Mouse (Mus musculus) heart, adult 18-20 months (tissue): ENCODE data around the gene Abo. TPM values are rescaled to one million over a fixed set of nuclear protein-coding genes. Genes with fewer than 3 reads are reported as not detected.
A peak's percentile ranks its signal among the peaks of the same experiment; 100 is the strongest.
"Not testable (repeated sequence)": the region's sequence is repeated elsewhere in the genome, so short reads cannot be mapped to it uniquely, and the experiment has no call there.

ENCODE experiments used
- DNase-seq, 2 experiments: peaks; one replicate each; pipeline ENCODE4 v3.0.0; 2021 to 2022; ENCODE audit warnings: mixed read lengths in 1 of 2
- long read RNA-seq, 2 experiments: library from polyadenylated mRNA; stranded (forward); transcript quantifications; one replicate each; pipeline ENCODE4 v2.0.0; 2021
- total RNA-seq, 2 experiments: library from RNA; stranded (reverse); gene quantifications; 2 replicates each; pipeline ENCODE4 v1.2.3; 2021

Gene Abo
- total RNA-seq, result not detected
- long read RNA-seq, experiment 1, result 0 reads
- long read RNA-seq, experiment 2, result 0 reads

DNA sequence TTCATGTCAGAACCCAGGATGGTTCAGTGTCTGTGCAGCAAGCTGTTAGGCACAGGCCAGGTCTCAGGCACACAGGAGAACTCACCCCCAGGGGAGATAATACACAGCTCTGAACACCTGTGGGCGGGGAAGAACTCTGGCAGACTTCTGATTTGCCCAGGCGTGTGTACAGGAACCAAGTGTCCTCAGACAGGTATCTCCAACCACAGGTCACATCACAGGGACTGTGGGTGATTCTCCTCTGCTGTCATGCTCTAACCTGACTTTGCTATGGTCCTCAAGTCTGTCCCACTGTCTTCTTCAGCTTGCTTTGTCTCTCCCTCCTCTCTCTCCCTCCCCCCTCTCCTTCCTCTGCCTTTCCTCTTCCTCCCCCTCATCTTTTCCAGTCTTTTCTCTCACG is at the start of gene Abo:
Gene Abo, minus strand, starts transcription at position 101 of the 400 bp plus-strand sequence.
- DNase-seq, result no peak

DNA sequence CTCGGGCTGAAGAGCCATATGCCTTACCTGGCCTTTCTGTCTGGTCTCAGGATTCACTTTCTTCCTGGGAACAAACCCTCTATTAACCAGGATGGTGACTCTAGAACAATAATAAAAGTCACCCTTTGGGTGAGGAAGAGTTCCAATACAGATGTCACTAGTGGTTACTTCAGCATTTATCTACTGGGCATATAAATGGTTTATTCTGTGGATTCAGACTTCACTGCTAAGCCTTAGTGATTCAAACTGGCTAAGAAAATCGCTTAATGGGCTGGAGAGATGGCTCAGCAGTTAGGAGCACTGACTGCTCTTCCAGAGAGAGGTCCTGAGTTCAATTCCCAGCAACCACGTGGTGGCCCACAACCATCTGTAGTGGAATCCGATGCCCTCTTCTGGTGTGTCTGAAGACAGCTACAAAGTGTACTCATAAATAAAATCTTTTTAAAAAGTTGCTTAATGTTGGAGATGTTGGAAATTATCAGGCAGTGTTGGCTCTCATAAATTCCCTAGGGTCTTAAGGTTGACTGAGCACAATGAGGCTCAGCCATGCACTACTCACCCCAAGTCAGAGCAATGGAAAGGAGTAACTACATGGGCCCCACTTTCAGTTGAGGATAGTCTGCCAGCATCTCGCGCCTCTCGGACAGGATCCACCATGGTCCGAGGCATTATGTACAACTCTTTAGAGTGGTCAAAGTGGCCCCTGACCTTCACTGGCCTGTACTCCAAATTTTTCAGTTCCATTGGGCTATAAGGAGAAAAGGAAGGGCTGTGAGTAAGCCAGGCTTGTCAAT is 49.6 kb upstream of the Abo start:
- DNase-seq, result no peak

DNA sequence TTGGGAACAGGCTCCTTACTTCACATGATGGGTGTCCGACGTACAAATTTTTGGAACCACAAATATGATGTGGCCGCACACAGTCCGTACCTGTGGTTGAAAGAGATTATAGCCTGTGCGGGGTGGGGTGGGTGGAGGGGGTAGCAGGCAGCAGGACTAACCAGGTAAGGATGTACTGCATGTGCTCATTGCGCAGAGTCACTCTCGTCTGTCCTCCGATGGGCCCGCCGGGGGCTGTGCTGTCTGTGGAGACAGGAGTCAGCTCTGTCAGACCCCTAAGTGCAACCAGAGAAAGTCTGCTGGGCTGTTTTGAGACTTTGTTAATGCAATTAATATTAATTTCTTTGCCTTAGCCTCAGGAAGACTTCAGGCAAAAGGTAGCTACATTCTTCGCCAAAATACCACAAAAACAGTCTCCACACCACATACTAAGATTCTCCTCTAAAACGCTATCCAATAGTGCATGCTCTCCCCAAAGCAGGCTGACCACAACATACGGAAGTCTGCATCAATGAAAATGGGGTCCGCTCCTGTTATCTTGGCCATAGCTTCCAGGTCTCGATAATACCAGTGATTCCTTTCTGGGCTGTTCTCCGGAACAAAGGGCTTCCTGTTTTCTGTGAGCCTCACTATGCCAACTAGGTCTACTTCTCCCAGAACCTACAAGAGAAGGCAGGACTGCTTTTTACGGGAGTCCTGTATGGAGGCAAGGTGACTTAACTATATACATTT is 48.8 kb upstream of the Abo start:
- DNase-seq, result no peak

DNA sequence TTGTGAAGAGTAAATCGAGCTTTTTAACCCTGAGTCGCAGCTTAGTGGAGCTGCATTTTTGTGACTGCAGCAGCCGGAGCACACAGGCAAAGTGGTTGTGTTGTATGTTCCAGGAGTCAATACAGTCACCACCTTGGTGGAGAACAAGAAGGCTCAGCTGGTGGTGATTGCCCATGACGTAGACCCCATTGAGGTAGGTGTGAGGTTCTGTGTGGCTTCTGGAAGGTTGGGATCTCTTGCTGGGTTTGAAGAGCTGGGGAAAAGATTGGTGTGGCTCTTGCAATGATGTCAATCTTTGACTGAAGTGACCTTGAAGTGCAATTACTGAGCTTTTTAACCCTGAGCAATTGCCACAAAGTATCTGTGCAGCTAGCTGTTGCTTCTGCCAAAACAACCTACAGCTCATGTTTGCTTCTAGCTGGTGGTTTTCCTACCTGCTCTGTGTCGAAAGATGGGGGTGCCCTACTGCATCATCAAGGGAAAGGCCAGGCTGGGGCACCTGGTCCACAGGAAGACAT is 47.5 kb upstream of the Abo start:
- DNase-seq, result no peak

DNA sequence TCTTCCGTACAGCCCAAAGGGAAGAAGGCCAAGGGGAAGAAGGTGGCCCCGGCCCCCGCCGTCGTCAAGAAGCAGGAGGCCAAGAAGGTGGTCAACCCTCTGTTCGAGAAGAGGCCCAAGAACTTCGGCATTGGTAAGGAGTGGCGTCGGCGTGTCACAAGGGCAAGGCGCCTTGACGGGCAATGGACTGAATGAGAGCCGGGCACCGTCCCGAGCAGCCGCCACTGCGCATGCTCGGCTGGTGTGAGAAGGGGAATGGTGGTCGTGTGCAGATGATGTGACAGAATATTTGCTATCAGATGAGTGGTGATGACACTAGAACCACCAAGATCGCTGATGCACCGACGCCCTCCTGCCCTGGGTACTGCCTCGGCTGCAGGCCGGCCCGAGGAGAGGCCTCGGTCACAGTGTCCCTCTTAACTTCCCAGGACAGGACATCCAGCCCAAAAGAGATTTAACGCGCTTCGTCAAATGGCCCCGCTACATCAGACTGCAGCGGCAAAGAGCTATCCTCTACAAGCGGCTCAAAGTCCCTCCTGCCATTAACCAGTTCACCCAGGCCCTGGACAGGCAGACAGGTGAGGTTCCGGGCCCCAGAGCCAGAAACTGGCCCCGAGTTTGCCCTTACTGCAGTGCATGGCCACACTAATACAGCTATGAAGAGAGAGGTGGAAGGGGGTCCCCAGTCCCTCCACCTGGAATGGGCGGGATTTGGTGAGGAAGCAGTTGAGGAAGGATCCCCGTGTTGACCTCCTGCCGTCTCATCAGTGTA is 46.4 kb upstream of the Abo start:
- DNase-seq, result no peak

DNA sequence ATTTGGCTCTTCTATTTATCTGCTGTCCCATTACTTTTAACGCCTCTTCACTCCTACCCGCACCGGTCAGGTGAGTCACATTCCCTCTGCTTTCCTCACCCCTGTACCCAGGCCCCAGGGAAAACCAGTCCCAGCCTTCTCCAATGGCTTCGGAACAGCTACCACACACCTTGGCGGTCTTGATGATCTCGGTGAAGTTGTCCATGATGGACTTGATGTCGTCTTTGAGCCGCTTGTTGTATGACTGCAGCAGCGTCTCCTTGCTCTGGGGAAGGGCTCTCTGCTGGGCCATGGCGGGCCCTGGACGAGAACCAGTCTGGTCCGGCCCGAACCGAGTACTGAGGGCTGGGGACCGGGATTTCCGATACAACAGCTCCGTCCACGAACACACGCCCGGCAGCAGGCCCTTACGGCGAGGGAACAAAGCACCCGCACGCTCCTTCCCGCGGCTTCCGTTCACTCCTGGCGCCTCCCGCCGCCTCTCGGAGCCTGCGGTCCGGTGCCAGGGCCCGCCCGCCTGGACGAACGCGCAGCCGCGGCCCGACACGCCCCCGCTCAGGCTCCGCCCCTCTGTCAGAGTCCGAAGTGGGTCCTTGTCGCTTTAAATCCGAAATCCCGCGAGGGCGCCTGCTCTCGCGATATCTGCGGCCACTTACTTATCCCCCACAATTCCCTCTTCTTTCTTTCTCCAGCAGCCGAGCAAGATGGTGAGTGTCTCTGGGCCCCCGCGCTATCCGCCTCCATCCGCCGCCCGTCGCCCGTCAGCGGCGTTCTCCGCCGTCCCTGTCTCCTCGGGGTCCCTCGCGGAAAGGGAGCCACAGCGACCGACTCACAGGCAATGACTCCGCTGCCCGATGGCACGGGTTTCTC is 45.6 kb upstream of the Abo start, which contains the start of the genes Med22 and Rpl7a:
Gene Med22, minus strand, starts transcription at position 554 of the 870 bp plus-strand sequence.
Gene Rpl7a, plus strand, starts transcription at position 641 of the 870 bp plus-strand sequence.
- DNase-seq, result peak; percentile 99 to 100

DNA sequence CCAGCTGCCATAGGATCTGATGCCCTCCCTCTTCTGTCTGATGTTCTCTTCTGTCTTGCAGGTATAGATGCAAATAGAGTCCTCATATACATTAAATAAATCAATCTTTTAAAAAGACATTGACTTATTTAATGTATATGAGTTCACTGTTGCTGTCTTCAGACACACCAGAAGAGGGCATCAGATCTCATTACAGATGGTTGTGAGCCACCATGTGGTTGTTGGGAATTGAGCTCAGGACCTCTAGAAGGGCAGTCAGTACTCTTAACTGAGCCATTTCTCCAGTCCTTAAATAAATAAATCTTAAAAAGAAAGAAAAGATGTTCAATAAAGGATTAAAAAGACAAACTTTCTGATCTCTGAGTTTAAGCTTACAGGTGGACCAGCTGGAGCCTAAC is 44.6 kb upstream of the Abo start:
- no peak for DNase-seq

DNA sequence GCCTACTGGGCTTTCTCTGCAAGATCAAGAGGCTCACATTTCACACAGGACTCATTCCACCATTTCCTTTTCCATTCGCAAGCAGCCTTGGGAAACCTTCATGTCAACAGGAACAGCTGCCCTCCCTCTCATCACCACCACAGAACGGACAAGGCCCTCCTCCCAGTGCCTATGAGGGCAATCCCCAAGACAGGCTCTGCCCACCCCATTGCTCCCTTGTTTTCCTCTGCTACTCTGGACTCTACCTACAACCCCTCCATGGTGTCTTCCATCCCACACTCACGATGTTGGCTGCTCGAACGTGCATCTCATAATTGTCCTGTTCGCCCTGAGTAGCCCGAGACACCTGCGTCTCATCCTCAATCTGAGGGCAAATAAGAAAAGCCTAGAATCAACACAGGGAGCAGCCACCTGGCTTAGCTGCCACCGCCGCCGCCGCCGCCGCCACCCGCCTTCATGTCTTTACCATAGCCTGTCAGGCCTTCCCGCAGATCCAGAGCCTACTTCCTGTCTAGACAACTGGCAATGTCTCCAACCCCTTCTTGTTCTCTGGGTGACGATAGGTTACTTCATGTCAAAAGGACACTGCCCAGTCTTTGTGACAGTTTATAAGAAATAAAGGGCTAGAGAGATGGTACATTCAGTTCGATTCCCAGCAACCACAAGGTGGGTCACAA is 44.1 kb upstream of the Abo start:
- DNase-seq, result no peak

DNA sequence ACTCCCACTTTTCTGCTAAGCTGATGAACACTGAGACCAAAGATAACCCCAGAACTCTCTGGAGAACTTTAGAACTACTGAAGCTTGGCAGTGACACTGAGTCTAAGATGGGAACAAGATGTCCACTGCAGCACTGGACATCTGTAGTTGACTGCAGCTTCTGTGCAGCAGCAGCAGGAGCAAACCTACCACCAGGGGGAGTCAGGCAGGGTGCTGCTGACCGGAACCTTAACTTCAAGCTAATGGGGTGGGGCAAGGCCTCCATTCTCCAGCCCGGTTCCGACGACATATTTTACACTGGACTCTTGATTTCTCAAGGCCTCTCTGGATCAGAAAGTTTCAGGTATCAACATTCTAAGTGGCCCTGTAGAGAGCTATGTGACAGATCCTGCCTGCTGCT is 42.3 kb upstream of the Abo start:
- peak in 1 of 2 experiments; percentile 49 for DNase-seq

DNA sequence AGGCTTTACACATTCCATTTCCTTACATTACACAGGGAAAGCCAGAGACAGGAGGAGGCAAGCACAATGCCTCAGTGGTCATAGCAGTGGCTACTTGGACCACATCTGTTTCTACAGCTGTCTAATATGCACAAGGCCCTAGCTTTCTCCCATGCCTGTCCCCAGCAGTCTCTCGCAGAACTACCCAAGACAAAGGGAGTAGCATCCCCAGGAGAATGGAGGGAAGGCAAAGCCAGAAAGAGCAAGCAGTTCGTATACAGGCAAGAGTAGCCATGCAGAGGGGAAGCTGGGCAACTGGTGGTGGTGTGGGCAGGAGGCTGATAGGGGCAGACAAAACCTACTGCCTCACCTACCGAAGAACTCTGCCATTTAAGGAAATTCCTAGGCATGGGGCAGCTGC is 41.7 kb upstream of the Abo start:
- no peak for DNase-seq

DNA sequence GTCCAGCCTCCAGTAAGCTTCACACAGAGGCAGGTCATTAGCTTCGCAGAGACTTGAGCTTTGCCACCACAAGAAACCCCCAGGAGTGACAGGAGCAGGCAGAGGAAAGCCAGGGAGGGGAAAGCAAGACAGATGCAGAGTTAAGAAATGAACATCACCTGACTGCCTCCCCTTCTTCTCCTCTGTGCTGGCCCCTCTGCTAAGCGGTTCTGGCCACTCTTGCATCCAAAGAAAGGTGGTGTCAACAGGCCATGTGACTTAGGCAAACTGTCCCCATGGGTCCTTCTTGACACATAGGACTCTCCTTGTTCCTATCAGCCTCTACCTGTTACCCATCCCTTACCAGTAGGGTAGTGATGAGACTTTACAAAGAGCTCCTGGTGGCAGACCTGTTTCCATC is 41.2 kb upstream of the Abo start:
- DNase-seq, result no peak

DNA sequence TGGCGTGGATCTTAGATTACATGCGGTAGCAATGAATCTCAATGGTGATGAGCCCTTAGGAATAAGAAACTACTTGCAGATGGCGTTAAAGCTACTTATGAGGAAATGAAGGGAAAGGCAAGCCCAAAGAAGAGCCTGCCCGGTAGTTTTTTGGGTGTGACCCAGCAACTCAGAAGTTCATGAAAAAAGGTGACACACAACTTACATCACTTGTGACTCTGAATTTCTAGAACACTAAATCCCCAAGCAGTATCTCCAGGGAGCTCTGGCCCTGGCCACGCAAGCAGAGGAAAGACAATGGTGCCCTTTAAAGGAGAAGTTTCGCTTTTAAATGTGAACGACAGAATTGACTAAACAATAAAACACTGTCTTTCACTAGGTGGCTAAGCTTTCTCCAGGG is 38.5 kb upstream of the Abo start:
- DNase-seq, result no peak

DNA sequence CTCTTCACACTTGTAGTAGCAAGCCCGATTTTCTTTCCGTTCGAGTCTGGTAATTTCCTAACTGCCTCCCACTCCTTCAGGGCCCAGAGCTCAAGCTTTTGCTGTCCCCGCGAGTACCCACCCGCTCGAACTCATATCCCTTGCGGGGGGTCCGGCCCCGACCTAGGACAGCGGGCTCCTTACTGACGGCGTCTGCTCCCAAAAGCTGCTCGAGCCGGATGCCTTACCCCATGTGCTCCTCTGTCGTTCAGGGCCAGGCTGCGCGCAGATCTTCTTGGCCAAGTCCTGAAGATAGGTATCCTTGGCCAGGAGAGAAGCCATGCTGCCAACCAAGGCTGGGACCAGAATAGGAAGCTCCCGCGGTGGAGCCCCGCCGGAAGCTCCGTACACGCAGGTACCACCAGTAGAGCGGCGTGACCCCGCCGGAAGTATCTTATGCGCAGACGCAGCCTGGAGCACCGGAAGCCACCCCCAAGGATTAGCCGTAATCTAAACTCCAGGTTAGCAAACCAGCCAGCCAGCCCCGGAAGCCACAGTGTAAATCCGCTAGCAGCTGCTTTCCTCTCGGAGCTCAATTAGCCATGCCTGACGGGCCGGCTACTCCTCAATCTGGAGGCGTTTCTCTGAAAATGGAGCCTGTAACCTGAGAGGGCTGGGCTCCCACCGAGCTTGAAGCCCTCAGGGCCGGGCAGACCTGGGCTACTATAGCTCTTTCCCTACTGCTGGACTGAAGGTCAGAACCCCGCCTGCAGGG is 37.9 kb upstream of the Abo start, which contains the start of gene Surf6:
Gene Surf6, minus strand, starts transcription at position 413 of the 754 bp plus-strand sequence.
- DNase-seq, result peak; percentile 96 to 97

DNA sequence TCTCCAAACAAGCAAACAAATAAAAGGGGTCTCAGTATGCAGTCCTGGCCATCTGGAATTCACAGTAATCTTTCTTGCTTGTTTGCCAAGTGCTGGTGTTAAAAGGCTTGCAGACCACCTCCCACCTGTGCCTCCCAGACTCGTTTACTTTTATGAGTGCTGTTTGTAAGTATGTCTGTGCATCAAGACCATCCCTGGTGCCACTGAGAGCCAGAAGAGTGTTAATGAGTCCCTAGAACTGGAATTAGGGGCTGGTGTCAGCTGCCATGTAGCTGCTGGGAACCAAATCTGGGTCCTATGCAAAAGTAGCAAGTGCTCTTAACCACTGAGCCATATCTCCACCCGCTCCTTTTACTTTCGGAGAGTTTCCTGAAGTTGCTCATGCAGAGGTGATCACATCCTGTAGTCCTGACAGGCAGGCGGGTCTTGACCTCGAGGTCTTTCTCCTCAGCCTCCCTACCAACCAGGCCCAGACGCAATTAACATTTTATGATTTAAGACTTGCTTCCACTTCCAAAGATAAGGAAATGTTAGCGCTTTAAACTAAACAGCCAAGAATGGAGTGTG is 37.1 kb upstream of the Abo start:
- DNase-seq, result no peak

DNA sequence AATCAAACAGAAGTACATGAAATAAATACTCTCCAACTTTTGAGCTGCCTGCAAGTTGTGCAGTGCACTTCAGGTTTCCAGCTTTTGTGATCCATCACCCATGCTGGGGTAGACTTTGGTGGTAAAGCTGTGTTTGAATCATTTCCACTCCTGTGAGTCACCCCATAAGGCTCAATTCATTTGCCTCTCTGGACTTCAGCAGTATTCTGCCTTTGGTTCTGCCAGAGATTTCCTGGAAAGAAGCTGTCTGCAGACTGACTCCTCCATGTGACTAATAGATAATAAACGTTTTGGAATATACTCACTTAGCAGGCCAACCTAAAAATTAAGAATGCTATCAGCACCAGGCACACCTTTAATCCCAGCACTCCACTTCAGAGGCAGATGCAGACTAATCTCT is 36.0 kb upstream of the Abo start:
- DNase-seq, result no peak

DNA sequence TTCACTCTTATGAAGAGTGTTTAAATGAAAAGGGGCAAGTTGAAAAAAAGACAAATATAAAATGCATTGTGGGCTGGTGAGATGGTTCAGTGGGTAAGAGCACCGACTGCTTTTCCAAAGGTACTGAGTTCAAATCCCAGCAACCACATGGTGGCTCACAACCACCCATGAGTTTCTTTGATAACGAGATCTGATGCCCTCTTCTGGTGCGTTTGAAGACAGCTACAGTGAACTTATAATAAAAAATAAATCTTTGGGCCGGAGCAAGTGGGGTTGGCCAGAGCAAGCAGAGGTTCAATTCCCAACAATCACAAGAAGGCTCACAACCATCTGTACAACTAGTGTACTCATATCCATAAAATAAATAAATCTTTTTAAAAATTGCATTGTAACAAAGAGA is 31.1 kb upstream of the Abo start:
- no peak for DNase-seq

DNA sequence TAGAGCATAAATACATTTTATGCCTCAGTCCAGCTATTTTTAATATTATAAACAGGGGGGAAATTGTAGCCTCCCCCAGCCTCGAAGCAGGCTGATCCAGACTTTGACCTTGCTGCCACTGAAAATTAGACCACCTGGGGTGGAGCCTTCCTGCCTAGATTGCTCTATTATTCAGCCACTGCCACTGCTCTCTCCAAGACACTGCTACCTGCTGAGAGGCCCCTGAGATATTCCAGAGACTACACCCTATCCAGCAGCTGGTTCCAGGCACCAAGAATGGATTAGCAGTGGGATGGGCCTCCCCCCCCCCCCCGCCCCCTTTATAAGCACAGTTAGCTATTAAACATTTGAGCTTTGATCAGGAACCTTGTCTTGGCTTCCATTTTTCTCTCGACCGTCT is 21.4 kb upstream of the Abo start:
- not testable (repeated sequence) for DNase-seq

DNA sequence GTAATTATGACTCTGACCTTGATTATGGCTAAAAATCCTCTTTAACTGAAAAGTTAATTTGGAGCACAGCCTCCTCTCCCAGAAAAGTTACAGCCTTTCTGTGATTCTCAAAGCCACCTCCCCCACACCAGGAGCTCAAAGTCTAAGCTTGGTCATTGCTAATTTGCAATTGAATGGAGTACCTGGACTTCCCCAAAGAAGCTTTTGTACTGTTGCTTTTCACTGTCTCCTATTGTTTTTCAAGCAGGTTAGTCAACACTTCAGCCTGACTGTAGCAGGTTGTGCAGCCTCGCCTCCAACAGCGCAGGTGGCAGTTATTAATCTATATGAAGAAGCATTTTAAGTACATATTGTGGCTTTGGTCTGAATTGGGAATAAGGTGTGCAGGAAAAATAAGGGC is 20.8 kb upstream of the Abo start:
- not testable (repeated sequence) for DNase-seq

DNA sequence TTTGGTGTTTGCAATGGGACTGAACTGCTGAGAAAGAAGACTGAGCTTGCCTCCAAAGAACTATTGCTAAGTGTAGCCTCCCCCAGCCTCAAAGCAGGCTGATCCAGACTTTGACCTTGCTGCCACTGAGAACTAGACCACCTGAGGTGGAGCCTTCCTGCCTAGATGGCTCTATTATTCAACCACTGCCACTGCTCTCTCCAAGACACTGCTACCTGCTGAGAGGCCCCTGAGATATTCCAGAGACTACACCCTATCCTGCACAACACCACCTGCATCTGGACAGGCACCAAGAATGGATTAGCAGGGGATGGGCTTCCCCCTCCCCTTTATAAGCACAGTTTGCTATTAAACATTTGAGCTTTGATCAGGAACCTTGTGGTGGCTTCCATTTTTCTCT is 13.8 kb upstream of the Abo start:
- no peak for DNase-seq

DNA sequence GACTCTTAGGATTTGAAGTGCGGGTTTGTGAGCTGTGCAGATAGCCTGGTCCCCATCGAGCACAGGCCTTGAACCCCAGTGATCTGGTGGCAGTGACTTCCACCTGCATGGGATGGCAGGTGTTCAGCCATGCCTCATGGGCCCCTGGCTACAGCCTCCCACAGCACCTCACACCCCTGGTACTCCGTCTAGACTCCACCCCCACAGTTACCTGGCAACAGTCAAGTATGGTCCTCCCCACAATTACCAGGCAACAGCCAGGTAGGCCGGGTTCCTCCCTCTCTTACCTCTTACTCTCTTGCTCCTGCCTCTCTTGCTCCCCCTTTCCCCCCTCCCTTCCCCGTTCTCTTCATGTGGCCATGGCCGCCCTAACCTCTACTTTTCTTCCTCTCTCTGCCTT is 5.9 kb upstream of the Abo start:
- no peak for DNase-seq
